Mouse (Mus musculus) thymus, adult 2 months (tissue): ENCODE results near the gene Ccdc102a. TPM values are rescaled to one million over a fixed set of nuclear protein-coding genes. Genes with fewer than 3 reads are reported as not detected.

Source experiments
- DNase-seq: peaks from one replicate; pipeline ENCODE4 v3.0.0; 2021
- H3K27ac ChIP-seq: fragments of 200-500 bp; 2 replicates; pipeline ENCODE4 v1.5.1; 2012; ENCODE audit warnings: low read length, control low read depth; ENCODE audit not compliant: control insufficient read depth, insufficient read depth
- H3K27me3 ChIP-seq: fragments of 200-500 bp; 2 replicates; pipeline ENCODE4 v1.6.1; 2012; ENCODE audit warnings: mild to moderate bottlenecking, low read length, moderate library complexity, mixed read lengths; ENCODE audit not compliant: control insufficient read depth, insufficient read depth
- H3K36me3 ChIP-seq: fragments of 200-500 bp; 2 replicates; pipeline ENCODE4 v1.6.1; 2012; ENCODE audit warnings: mild to moderate bottlenecking, low read length, moderate library complexity; ENCODE audit not compliant: control insufficient read depth, insufficient read depth
- H3K4me1 ChIP-seq: fragments of 200-500 bp; replicated peaks from 2 replicates; pipeline ENCODE4 v1.6.1; 2012; ENCODE audit warnings: low read length; ENCODE audit not compliant: control insufficient read depth, insufficient read depth
- H3K4me3 ChIP-seq: fragments of 200-500 bp; 2 replicates; pipeline ENCODE4 v1.5.1; 2012; ENCODE audit warnings: mild to moderate bottlenecking, low read length, control low read depth, moderate library complexity; ENCODE audit not compliant: control insufficient read depth, insufficient read depth
- CTCF ChIP-seq: fragments of 200-500 bp; IDR thresholded peaks from 2 replicates; pipeline ENCODE4 v1.5.1; 2012; ENCODE audit warnings: mild to moderate bottlenecking, control low read depth, low read length, moderate library complexity, borderline replicate concordance; ENCODE audit not compliant: control insufficient read depth, poor library complexity, insufficient read depth; ENCODE audit errors: extremely low read depth
- POLR2A ChIP-seq: fragments of 200-500 bp; IDR thresholded peaks from 2 replicates; pipeline ENCODE4 v1.6.1; 2012; ENCODE audit warnings: mild to moderate bottlenecking, low read length, control low read depth, moderate library complexity; ENCODE audit not compliant: control insufficient read depth, poor library complexity, insufficient read depth; ENCODE audit errors: extremely low read depth
- WGBS: fragments of 180-500 bp; shearing (Covaris S2); methylation state at CpG from one replicate; pipeline ENCODE4 v1.1.7; 2018; 5-methylcytosine and 5-hydroxymethylcytosine counted together
- polyA plus RNA-seq: library from polyadenylated mRNA; depleted of rRNA; stranded (reverse); fragments of >200 nt; gene quantifications from 2 replicates; pipeline ENCODE4 v1.2.3, GENCODE M21; 2012

Ccdc102a gene
- polyA plus RNA-seq, 1 experiment = 7.2 TPM

- no peaks in the 10 kb centered on the region; the same call in 1 of the 2 replicates for H3K27me3 ChIP-seq
- H3K27ac ChIP-seq = no peak overlapping the region
- H3K4me1 ChIP-seq = peaks cover 26% of the 10 kb centered on the region
- no peak for TF ChIP-seq POLR2A
- peak; percentile 93 for TF ChIP-seq CTCF
- peak; percentile 69 for DNase-seq
- H3K36me3 ChIP-seq = no peaks in the 10 kb centered on the region
- no peak overlapping the region for H3K4me3 ChIP-seq
- 18% methylated on average over 6 of the region's 6 CpGs for WGBS
These were observed 43.5 kb downstream of the Ccdc102a start for GRCm38 (mm10) chr8:94874358-94874757.

- H3K4me1 ChIP-seq = peaks cover 26% of the 10 kb centered on the region
These were observed 45.3 kb downstream of the Ccdc102a start for GRCm38 (mm10) chr8:94872576-94872975.

DNA sequence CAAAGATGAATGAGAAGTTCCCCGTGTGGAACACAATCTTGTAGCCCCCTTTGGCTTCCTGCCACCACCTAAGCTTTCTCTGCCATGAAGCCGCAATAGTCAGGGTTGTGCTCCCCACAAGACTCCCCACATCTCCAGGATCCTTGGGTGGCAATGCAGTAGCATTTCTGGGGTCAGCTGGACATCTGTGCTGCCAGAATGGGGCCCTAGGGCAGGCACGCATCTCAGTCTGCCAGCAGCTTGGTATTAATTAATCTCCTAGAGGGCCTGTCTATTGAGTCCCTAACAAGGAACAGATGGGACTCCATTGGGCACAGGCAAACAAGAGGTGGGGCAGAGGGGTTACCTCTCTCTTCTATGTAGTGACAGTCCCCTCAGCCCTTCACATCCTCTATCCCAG, 45.7 kb downstream of the Ccdc102a start:
- 65% methylated on average over 3 of the region's 3 CpGs for WGBS
- H3K36me3 ChIP-seq = no peaks in the 10 kb centered on the region
- no peak for DNase-seq
- no peaks in the 10 kb centered on the region; the same call in 1 of the 2 replicates for H3K27me3 ChIP-seq
- H3K4me1 ChIP-seq = peaks cover 26% of the 10 kb centered on the region
- no peak overlapping the region for H3K4me3 ChIP-seq
- H3K27ac ChIP-seq = no peak overlapping the region
- TF ChIP-seq POLR2A (no peak), CTCF (no peak)

More at GRCm38 (mm10) chr8:94872576-94872975, 45.3 kb downstream of the Ccdc102a start:
- DNase-seq = no peak
- WGBS = 93% methylated on average over 2 of the region's 2 CpGs
- no peaks in the 10 kb centered on the region for H3K36me3 ChIP-seq
- H3K27me3 ChIP-seq = no peaks in the 10 kb centered on the region; the same call in 1 of the 2 replicates
- TF ChIP-seq CTCF = no peak
- no peak for TF ChIP-seq POLR2A
- H3K27ac ChIP-seq = no peak overlapping the region
- no peak overlapping the region for H3K4me3 ChIP-seq

- 10% methylated on average over 7 of the region's 7 CpGs for WGBS
- peaks cover 21% of the 10 kb centered on the region for H3K4me1 ChIP-seq
- no peak for TF ChIP-seq CTCF
- no peak for TF ChIP-seq POLR2A
These were observed 46.6 kb downstream of the Ccdc102a start for GRCm38 (mm10) chr8:94871108-94871894.

GRCm38 (mm10) chr8:94870474-94871107, 47.3 kb downstream of the Ccdc102a start:
- Histone ChIP-seq H3K27ac (no peak overlapping the region), H3K4me1 (peaks cover 16% of the 10 kb centered on the region), H3K4me3 (peak overlapping the region; percentile 2; the same call in 1 of the 2 replicates), H3K36me3 (no peaks in the 10 kb centered on the region), H3K27me3 (no peaks in the 10 kb centered on the region; the same call in 1 of the 2 replicates)
- TF ChIP-seq POLR2A (no peak), CTCF (no peak)
- DNase-seq = no peak
- 4% methylated on average over 22 of the region's 22 CpGs for WGBS

More at GRCm38 (mm10) chr8:94871108-94871894, 46.6 kb downstream of the Ccdc102a start:
- H3K4me3 ChIP-seq = peak overlapping the region; percentile 2; the same call in 1 of the 2 replicates
- H3K27ac ChIP-seq = no peak overlapping the region
- H3K27me3 ChIP-seq = no peaks in the 10 kb centered on the region; the same call in 1 of the 2 replicates
- DNase-seq = no peak
- no peaks in the 10 kb centered on the region for H3K36me3 ChIP-seq

DNA sequence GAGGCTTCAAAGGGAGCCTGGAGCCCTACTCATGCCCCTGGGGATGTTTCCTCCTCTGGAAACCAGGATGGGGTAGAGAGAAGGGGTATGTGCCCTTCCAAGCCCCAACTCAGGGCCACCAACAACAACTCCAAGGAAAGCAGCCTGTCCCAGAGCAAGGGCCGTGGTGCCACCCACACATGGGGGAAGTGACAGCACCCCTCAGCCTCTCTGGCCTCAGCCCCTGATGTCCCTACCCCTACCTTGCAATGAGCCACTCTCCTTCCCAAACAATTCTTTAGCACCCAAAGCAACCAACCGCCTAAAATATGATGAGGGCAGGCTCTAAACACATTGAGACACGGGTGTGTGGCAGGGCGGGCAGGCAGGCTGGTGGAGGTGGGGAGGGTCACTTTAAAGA, 47.9 kb downstream of the Ccdc102a start:
- Histone ChIP-seq H3K4me1 (peaks cover 11% of the 10 kb centered on the region; the same call in 1 of the 2 replicates), H3K36me3 (no peaks in the 10 kb centered on the region), H3K4me3 (no peak overlapping the region), H3K27ac (no peak overlapping the region), H3K27me3 (no peaks in the 10 kb centered on the region; the same call in 1 of the 2 replicates)
- WGBS = 46% methylated on average over 4 of the region's 4 CpGs
- no peak for DNase-seq
- TF ChIP-seq POLR2A (no peak), CTCF (no peak)
